Mouse (Mus musculus) heart, adult 2 months (tissue): Measurements from ENCODE around the gene Nckap1.

ENCODE experiments used
- CTCF ChIP-seq: fragments of 200-600 bp; IDR thresholded peaks from 2 replicates; pipeline ENCODE4 v1.8.1; 2022; ENCODE audit warnings: antibody characterized with exemption, mild to moderate bottlenecking, moderate library complexity
- EP300 ChIP-seq: fragments of 200-500 bp; IDR thresholded peaks from 2 replicates; pipeline ENCODE4 v1.6.1; 2011; ENCODE audit warnings: low read depth, low read length, control low read depth; ENCODE audit not compliant: insufficient read depth

DNA sequence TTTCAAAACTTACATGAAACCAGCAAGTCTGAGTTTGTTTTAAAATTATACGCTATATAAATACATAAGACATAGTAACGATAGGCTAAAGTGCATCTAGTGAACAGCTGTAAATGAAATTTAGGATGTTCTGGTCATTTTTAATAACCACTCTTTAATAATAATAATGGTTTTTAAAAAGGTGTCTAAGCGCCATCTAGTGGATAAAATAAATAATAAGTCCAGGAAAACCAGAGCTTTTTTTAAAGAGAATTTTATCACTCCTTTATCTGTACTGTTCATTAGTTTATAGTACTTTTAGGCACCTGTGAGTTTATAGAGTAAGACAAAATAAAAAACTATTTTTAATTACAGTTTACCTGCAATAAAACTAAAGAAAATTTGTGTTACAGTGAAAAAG is 44.0 kb downstream of the Nckap1 start:
- no peak for TF ChIP-seq EP300
- peak; percentile 74 for TF ChIP-seq CTCF
